ENCODE assay signal across 29 mouse cellular contexts in genomic region chr14:97855345-97855744, GRCm38 (mm10).
A peak's percentile ranks its signal among the peaks of the same experiment; 100 is the strongest.
DNase-seq lines count a peak whose midpoint lies in the region; ATAC-seq lines count a peak whose summit lies in the region.
"Had no signal": no experiment of that assay in that cellular context is flagged by ENCODE, and none has a peak within 500 bp of the region (broad histone marks: within the 10 kb centered on the region; RNA-seq: fewer than 3 reads in every experiment).

No protein-coding gene starts in this region.

- ATAC-seq in neural tube, embryonic 14.5 days (ENCODE audit: low read depth), result 0 out of 2 replicates have a peak, but pooled peaks have one; percentile 56
- ATAC-seq: forebrain, embryonic 13.5 days; intestine, embryonic 15.5 days had no signal

- H3K27me3 ChIP-seq in neural tube, embryonic 14.5 days (ENCODE audit: control insufficient read depth, insufficient read depth, low read length), result no peaks in the 10 kb centered on the region
- H3K27me3 ChIP-seq: embryonic facial prominence, embryonic 15.5 days; forebrain, embryonic 13.5 days; hindbrain, embryonic 15.5 days; intestine, embryonic 15.5 days had no signal

- H3K4me1 ChIP-seq in neural tube, embryonic 14.5 days (ENCODE audit: control insufficient read depth, insufficient read depth, low read length), result no peaks in the 10 kb centered on the region
- H3K4me1 ChIP-seq: embryonic facial prominence, embryonic 10.5 days; embryonic facial prominence, embryonic 15.5 days; forebrain, embryonic 13.5 days; hindbrain, embryonic 15.5 days; intestine, embryonic 15.5 days had no signal

- no peak overlapping the region for H3K4me3 ChIP-seq in neural tube, embryonic 14.5 days (ENCODE audit: low read depth, low read length)
- H3K4me3 ChIP-seq: embryonic facial prominence, embryonic 10.5 days; embryonic facial prominence, embryonic 15.5 days; forebrain, embryonic 13.5 days; hindbrain, embryonic 15.5 days; intestine, embryonic 15.5 days; myocyte had no signal

- no peak overlapping the region for H3K4me2 ChIP-seq in neural tube, embryonic 14.5 days (ENCODE audit: low read depth, low read length)
- H3K4me2 ChIP-seq: embryonic facial prominence, embryonic 15.5 days; forebrain, embryonic 13.5 days; hindbrain, embryonic 15.5 days; intestine, embryonic 15.5 days had no signal

- H3K36me3 ChIP-seq in neural tube, embryonic 14.5 days (ENCODE audit: control insufficient read depth, insufficient read depth, low read length), result no peaks in the 10 kb centered on the region
- H3K36me3 ChIP-seq: embryonic facial prominence, embryonic 10.5 days; embryonic facial prominence, embryonic 15.5 days; hindbrain, embryonic 15.5 days; intestine, embryonic 15.5 days had no signal

- 40% methylated on average over 1 of the region's 1 CpGs for WGBS in neural tube, embryonic 14.5 days

- DNase-seq in left cerebral cortex, postnatal 4 days, result peak; percentile 51
- no peak for DNase-seq in left cerebral cortex, adult 8-10 months (ENCODE audit: low spot score in 2 of 2)
- DNase-seq in neural tube, embryonic 10.5 days (ENCODE audit: extremely low spot score, low spot score), result no peak
- peak; percentile 28 for DNase-seq in mesoderm, embryonic 11.5 days (ENCODE audit: low read depth, low spot score)
- no peak for DNase-seq in natural killer cell, adult 2 months (ENCODE audit: low spot score in 2 of 2)
- DNase-seq: adrenal gland, postnatal 25 days; B cell, adult 2 months; cerebellum, adult 18-20 months; cerebellum, postnatal 25 days; gastrocnemius, postnatal 14 days; heart, postnatal 14 days; kidney, adult 8-10 months; kidney, postnatal 4 days; layer of hippocampus, postnatal 36 days; liver; lung, adult 2 months; lung, postnatal 14 days; midbrain, embryonic 14.5 days; thymus, adult 2 months; thymus, postnatal 4 days had no signal

- intact Hi-C loops in left cerebral cortex, postnatal 4 days (cut with DNase I), result no loop called here

- H3K27ac ChIP-seq in neural tube, embryonic 14.5 days (ENCODE audit: low read depth, low read length), result no peak overlapping the region
- H3K27ac ChIP-seq: embryonic facial prominence, embryonic 10.5 days; embryonic facial prominence, embryonic 15.5 days; forebrain, embryonic 13.5 days; hindbrain, embryonic 15.5 days; intestine, embryonic 15.5 days; kidney, postnatal 0 days; liver, embryonic 14.5 days had no signal

- no peak overlapping the region for H3K9ac ChIP-seq in neural tube, embryonic 14.5 days (replicated peaks; ENCODE audit: low read depth, low read length)
- H3K9ac ChIP-seq: embryonic facial prominence, embryonic 15.5 days; forebrain, embryonic 13.5 days; hindbrain, embryonic 15.5 days; intestine, embryonic 15.5 days; liver, embryonic 14.5 days had no signal

- no peaks in the 10 kb centered on the region for H3K9me3 ChIP-seq in neural tube, embryonic 14.5 days (ENCODE audit: control insufficient read depth, low read length)
- H3K9me3 ChIP-seq: embryonic facial prominence, embryonic 10.5 days; embryonic facial prominence, embryonic 15.5 days; forebrain, embryonic 13.5 days; hindbrain, embryonic 15.5 days; intestine, embryonic 15.5 days had no signal

Comparison
In these comparisons a context has a peak if more than half of its experiments do, and no peak if none do; other contexts are left out.
1. DNase-seq: peak in left cerebral cortex, postnatal 4 days (single experiment) and mesoderm, embryonic 11.5 days (single experiment); none in left cerebral cortex, adult 8-10 months (0 of 2), neural tube, embryonic 10.5 days (single experiment) and natural killer cell, adult 2 months (0 of 2).